Mouse (Mus musculus) lung, adult 18-20 months (tissue): Measurements from ENCODE around the gene Vamp5.
A peak's percentile ranks its signal among the peaks of the same experiment; 100 is the strongest.

ENCODE experiments used
- DNase-seq, 2 experiments: peaks; one replicate each; pipeline ENCODE4 v3.0.0; 2022; ENCODE audit warnings: mixed read lengths in 2 of 2

The Vamp5 gene

DNA sequence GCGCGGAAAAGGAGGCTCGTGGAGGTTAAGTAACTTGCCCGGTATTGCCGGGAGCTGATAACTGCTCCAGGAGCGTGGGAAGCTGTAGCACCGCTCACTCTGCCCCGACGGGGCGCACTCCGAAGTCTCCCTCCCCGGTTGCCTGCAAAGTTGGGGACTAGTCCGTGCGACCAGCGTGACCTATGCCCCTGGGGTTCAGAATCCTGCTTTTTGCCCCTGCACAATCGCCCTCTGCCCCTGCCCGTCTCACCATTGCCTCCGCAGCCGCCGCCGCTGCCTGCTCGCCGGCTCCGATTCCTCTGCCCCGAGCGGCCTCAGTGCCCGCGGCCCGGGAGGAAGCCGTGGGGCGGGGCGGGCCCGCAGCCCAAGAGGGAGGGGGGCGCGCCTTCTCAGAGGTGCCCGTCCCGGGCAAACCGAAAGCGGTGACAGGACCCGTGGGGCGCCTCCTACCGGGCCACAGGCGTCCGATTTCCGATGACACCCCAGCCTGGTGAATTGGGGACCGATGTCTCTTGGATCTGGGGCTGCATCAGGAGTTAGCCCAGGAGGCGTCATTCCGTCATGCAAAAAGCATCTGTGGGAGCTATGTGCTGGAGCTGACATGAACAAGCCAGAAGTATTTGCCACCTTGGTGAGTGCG, at the start of gene Vamp5:
Gene Vamp5 (minus strand): TSS at position 338 of the 640 bp plus-strand sequence.
- DNase-seq = peak; percentile 91 to 94

DNA sequence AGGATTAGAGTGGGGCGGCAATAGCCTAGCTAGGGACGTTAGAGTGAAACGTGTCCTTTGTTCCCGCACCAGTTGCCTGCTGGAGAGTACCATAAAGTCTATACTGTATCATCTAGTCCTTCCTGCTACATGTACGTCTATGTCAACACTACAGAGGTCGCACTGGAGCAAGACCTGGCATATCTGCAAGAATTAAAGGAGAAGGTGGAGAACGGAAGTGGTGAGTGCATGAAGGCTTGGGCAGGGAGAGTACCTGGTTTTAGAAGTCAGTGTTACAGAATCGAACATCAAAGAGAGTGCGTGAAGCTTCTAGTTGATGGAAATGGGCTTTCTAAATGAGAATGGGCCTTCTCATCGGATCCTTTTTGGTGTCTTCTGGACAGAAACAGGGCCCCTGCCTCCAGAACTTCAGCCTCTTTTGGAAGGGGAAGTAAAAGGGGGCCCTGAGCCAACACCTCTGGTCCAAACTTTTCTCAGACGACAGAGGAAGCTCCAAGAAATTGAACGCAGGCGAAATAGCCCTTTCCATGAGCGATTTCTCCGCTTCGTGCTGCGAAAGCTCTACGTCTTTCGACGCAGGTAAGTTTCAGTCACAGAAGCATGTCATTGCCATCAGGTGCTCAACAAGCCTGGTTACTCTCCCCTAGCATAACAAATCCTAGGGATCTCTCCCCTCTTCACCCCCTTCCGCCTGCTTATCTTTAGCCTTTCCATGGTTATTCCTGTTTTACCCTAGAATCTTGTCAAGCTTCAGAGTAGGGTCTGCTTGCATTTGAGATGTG, 49.0 kb upstream of the Vamp5 start:
- DNase-seq = no peak

DNA sequence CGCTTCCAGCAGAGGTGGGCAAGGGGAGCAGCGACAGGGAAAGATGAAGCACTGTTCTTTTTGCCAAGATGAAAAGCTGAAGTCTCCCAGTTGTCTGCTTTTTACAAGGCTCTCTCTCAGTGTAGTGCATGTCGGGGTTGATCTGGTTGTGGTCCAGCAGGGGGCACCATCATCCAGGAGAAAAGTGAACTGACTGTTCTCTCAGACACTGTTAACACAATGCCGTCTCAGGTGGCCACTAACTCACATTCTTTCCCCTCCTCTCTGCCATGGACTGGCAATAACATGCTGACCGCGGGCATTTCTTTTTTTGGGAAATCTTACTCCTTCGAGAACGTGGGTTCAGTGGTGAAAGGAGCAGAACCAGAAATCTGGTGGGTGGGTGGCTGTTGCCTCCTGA, 47.8 kb upstream of the Vamp5 start:
- DNase-seq = peak; percentile 75 to 77

DNA sequence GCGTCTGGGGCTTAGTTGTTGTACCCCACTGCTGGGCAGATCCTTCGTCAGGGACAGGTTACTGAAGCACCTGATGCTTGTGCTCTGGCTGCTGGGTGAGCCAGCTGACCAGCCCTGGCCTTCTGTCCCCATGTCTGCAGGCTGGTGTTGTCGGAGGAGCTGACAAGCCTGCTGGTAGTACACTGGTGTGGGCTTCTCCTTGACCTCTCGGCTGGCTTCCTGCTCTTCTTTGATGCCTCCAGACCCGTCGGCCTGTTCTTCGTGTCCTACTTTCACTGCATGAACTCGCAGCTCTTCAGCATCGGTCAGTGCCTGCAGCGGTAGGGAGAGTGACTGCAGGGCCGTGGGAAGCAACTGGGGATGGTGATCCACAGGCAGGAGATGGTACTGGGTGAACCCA, 45.4 kb upstream of the Vamp5 start:
- DNase-seq = no peak

DNA sequence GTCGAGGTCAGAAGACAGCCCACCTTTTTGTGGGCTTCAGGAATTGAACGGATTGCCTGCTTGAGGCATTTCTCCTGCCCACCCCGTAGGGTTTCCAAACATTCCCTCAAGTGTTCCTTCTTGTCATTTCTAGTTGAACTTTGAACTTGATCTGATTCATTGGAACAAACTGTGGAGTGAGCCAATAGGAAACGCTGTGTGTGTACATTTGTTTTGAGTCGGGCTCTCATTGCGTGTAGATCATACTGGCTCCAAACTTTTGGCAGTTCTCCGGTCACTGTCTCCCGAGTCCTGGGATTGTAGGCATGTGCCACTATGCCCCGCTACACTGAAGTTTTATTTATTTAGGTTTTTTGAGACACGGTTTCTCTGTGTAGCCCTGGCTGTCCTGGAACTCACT, 40.6 kb upstream of the Vamp5 start:
- no peak for DNase-seq

DNA sequence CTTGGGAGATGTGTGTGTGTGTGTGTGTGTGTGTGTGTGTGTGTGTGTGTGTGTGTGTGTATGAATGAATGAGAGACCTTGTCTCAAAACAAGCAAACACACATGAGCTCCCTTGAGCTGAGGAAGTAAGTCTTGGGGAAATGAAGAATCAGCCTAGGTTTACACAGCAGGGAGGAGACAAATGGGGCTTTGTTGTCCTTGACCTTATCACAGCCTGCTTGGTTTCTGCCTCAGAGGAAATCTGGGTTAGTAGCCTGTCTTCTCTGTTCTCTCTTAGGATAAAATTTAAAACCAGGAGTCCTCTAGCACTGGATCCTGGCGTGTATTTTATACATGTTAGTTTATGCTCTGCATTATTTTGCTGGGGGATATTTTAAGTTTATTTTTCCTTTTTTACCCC, 39.5 kb upstream of the Vamp5 start:
- no peak for DNase-seq

DNA sequence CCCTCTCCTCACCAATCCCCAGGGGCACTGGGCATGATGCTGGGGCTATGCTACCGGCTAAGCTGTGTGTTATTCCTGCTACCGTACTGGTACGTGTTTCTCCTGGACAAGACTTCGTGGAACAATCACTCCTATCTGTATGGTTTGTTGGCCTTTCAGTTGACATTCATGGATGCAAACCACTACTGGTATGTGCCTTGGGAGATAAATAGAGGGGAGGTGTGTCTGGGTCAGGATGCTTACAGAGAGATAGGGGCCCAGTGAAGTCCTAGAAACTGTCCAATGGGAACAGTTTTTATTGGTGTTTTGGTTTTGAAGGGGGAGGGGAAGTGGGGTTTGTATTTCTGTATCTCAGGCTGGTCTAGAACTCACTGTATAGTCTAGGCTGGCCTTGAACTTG, 38.0 kb upstream of the Vamp5 start:
- no peak for DNase-seq

DNA sequence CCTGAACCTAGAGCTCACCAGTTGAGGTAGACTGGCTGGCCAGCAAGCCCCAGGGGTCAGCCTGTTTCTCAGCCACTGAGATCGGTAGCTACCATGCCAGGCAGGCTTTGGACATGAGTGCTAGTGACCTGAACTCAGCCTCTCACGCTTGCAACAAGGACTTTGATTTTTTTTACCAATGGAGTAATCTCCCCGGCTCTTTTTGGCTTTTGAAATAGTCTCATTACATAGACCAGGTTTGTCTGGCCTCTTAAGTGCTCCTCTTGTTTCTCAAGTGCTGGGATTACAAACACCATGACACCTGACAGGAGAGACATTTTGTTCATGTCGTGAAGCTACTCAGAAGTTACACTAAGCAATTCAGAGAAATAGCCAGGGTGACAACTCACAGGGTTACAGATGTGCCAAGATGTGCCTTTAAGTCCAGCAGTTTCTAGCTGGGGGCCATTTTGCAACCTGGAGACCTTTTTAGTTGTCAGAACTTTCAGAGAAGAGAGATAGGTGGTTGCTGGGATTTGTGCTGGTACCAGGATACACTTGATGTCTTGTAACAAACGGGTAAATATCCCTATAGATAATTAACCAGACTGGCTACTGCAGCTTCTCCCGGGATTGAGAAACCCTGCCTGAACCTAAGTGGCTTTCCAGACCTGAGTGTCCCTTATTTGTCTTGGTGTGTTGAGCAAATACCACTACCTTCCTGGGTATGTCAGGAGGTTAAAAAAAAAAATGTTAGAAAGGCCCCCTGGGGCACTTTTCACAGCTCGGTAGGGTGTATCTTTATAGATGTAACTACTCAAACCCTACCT, 35.9 kb upstream of the Vamp5 start:
- peak; percentile 30 to 69 for DNase-seq

DNA sequence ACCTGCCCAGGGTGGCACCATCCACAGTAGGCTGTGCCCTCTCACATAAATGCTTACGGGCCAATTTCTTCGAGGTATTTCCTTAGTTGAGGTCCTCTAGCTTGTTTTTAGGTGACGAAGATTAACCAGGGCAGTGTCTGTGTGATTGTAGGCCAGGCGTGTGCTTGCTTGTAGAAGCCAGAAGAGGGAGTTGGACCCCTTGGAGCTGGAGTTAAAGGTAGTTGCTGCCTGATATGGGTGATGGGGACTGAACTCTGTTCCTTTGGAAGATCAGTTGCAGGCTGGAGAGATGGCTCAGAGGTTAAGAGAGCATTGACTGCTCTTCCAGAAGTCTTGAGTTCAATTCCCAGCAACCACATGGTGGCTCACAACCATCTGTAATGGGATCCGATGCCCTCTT, 34.9 kb upstream of the Vamp5 start:
- no peak for DNase-seq

DNA sequence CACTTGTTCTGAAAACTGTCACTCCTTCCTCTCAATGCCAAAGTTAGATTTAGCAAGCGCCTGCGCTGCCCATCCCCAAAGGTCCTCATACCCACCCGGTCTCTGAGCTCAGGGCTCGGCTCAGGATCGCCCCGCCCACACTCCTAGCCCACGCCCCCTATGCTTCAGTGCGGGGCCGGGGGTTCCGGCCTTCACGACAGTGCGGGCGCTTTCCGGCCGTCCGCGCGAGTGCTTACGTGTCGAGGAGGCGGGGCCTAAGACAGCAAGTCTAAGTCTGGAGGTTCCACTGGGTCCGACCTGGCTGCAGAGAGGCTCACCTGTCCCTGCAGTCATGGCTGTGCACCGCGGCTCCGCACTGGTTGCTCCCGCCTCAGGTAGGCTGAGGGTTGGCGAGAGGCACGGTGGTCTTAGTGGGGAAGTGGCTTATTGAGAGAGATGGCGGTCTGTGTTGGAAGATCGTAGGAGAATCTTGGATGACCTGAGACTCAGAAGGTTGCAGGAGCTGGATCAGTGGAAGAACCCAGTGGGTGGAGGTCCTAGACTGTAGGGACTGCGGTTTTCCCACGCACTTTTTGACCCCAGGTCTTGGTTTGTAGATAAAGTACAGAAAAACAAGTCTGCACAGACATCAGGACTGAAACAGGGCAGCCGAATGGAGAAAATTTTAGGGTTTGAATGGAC, 33.9 kb upstream of the Vamp5 start, which contains the start of gene Ggcx:
Gene Ggcx (plus strand): TSS at position 233 of the 681 bp plus-strand sequence.
- DNase-seq = peak; percentile 96 to 98

DNA sequence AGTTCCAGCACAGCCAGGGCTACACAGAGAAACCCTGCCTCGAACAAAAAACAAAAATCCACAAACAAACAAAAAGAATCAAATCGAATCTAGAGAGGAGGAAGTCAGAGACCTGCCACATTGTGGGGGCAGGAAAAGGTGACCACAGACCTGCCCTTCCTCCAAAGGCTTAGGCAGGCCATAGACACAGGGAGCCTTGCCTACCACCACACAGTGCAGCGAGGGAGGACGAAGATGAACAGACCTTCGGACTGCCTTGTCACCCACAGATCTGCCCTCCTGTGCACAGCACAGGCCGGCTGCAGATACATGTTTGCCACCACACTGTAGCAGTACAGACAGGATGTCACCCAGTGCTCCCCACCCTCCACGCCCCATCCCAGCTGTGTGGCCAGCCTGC, 30.2 kb upstream of the Vamp5 start:
- no peak for DNase-seq

DNA sequence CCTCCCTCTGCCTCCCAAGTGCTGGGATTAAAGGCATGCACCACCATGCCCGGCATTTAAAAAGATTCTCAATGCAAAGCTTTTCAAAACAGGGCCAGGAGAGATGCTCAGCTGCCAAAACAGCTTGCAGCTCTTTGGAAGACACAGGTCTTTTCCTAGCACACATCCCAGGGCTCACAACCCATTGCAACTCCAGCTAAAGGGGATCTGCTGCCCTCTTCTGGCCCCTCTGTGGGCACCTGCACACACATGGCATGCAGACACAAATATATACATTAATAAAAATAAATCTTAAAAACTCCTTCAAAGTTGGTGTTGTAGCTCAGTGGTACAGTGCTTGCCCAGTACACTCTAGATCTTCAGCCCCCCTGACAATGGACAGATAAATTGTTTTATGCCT, 29.7 kb upstream of the Vamp5 start:
- DNase-seq = no peak

DNA sequence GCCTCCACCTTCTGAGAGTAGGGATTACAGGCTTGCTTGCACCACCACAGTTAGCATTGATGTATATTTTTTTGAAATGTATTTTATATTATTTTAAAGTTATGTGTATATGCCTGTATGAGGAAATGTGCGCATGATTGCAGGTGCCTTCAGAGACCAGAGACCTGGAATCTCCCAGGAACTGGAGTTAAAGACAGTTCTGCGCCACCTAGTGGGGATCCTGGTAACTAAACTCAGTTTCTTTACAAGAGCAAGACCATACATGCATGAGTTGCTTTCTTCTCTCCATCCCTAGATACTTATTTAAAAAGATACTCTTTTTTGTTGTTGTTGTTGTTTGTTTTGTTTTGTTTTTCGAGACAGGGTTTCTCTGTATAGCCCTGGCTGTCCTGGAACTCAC, 29.3 kb upstream of the Vamp5 start:
- peak; percentile 51 to 78 for DNase-seq

DNA sequence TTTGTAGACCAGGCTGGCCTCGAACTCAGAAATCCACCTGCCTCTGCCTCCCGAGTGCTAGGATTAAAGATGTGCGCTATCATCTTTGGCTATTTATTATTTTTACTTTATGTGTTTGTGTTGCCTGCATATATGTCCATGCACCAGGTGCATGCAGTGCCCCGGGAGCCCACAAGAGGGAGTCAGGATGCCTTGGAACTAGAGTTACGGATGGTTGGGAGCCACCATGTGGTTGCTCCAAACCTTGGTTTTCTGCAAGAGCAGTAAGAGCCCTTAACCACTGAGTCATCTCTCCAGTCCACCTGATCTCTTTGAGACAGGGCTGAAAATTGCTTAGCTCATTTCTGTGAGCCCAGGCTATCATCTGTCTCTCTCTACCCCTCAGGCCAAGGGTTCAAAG, 26.9 kb upstream of the Vamp5 start:
- DNase-seq = peak; percentile 84 to 89

DNA sequence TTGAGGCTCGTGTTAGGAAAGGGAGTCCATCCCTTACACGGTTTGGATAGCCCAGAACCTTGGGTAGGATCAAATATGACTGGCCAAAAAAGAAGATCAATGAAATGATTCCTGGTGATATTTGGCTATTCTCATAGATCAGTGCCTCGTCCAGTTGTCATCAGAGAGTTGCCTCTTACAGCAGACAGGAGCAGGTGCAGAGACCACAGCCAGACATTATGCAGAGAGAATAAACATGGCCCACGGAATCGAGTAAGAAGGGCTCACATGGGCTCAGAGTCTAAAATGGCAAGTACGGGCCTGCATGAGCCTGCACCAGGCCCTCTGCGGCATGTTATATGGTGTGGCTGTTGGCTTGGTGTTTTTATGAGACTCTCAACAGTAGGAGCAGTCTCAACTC, 25.1 kb upstream of the Vamp5 start:
- no peak for DNase-seq

DNA sequence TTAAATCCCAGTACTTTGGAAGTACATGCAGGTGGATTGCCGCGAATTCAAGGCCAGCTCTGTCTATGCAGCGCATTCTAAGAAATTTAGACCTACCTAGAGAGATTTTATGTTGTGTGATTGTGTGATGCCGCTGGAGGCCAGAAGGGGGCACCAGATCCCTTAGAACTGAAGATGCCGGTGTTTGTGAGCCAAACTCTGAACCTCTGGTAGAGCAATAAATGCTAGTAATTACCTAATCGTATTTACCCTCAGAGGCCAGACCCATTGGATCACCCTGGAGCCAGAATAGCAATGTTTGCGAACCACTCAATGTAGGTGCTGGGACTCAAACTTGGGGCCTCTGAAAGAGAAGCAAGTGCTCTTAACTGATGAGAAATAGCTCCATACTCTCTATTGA, 21.6 kb upstream of the Vamp5 start:
- peak; percentile 82 to 87 for DNase-seq

DNA sequence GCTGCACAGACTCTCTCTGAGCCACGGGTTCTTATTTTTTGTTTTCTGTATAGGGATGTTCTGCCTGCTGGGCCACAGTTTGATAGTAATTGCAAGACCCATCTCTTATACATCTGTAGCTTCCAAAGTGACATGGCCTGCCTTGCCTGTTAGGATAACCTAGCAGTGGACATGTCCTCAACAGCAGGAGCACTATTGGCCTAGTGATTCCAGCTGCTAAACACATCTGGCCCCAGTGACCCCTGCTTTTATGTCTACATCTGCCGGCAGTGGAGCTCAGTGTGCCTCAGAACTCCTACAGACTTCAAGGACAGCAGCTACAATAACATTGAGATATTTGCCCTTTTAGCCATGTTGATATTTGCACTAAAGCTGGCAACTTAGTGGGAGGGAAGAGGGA, 19.7 kb upstream of the Vamp5 start:
- no peak for DNase-seq

DNA sequence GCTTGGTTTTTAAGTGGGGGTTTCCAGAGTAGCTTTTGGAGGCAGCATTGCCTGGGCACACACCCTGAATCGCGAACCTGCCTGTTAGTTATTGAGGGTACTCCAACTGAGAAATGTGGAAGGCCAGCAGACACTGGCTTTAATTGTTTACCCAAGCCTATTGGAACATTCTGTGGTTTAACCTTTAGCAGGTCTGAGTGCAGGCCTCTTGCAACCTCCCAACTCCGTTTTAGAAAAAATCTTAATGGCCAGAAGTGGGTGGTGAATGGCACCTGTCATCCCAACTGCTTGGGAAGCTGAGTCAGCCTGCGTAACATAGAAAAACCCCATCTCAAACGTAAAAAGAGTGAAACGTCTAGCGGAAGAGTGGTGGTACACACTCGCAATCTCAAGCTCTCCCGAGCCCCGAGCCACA, 16.6 kb upstream of the Vamp5 start:
- DNase-seq = peak; percentile 71 to 82

DNA sequence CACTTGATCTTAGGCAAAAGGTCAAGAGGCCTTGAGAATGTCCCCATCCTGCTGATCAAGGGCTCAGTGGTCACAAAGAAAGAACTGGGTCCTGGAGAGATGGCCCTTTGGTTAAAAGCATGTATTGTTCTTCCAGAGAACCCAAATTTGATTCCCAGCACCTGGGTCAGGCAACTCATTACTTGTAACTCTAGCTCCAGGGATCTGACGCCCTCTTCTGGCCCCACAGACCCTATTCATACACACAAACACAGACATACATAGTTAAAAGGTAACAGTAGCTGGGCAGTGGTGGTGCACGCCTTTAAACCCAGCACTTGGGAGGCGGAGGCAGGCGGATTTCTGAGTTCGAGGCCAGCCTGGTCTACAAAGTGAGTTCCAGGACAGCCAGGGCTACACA, 12.1 kb upstream of the Vamp5 start:
- no peak for DNase-seq

DNA sequence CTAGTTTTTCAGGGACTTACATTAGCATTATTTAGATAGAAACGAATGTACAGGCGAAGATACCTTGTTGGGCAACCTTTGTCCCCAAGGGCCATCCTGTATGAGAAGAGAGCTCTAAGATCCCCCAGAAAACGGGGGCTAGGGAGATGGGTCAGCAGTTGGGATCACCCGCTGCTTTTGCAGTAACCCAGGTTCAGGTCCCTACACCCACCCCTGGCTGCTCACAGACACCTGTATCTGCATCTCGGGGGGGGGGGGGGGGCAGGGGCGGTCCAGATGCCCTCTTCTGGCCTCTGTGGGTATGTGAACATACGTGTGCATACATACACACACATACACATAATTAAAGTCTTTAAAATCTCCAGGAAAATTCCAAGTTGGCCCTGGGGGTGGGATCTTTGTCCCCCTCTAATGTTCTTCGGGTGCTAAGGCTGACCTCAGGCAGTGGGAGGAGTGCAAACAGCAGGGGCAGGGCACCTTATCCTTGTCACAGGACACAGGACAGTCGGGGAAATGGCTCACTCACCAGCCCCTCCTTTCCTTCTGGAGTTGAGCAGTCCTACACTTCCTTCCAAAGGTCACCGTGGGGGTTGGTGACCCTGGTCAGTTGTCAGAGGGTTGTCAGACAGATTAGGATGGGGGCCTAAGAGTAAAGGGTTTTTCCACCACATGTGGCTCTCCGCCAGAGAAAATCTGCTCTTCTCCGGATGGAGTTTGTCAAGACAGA, 10.7 kb upstream of the Vamp5 start:
- peak; percentile 79 to 86 for DNase-seq

DNA sequence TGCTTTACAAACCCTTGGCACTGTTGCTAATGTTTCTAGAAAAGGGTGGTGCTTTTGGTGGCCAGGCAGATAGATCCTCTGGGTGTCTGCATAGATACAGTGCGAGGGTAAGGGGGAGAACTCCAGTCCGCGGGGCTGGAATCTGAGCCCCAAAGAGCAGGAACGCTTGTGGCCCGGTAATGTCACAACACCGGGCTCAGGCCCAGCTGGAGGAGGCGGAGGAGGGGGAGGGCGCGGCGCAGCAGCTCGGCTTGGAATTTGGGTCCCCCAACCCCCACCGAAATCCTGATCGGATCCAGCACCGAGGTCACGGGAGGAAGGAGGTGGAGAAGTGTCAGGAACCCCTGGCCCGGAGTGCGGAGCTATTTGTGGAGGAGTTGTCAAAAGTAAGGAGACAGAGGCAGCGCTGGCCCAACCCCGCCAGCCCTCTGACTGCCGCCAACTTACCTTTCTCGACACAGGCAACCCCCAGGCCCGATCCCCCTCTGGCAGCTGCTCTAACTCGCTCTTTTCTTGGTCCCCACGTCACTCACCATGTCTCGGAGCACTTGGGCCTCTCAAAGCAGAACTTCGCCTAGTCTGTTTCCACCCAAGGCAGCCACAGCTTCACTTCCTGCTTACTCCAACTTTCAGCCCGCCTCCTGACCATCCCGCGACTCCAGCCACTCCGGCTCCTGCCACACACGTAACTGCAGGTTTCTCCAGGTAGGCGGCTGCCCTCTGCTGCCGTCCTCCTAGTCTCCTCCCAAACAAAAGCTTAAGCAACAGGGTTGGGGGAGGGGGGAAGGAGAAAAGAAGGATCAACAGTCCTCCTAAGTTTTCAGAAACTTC, 9.9 kb upstream of the Vamp5 start, which contains the start of gene Vamp8:
Gene Vamp8 (minus strand): TSS at position 763 of the 831 bp plus-strand sequence.
- DNase-seq = peak; percentile 92 to 95
